Mouse (Mus musculus) cerebellum, postnatal 36 days (tissue): ENCODE results near the gene Ssb.
A peak's percentile ranks its signal among the peaks of the same experiment; 100 is the strongest.
"Not testable (repeated sequence)": the region's sequence is repeated elsewhere in the genome, so short reads cannot be mapped to it uniquely, and the experiment has no call there.

Source experiments
- DNase-seq, 2 experiments: peaks; one replicate each; pipeline ENCODE4 v3.0.0; 2021 to 2022; ENCODE audit warnings: mixed read lengths in 2 of 2

Gene Ssb

DNA sequence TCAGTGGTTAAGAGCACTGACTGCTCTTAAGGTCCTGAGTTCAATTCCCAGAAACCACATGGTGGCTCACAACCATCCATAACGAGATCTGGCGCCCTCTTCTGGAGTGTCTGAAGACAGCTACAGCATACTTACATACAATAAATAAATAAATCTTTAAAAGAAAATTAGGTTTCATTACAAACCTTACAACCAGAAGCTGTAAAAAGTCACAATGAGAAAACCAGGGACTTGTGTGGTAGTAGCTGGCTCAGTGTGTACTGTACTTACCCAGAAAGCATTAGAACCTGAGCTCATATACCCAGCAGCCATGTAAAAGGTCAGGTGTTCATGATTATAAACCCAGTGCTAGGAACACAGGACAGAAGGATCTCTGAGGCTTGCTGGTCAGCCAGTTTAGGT is 22.6 kb downstream of the Ssb start:
- DNase-seq = no peak

DNA sequence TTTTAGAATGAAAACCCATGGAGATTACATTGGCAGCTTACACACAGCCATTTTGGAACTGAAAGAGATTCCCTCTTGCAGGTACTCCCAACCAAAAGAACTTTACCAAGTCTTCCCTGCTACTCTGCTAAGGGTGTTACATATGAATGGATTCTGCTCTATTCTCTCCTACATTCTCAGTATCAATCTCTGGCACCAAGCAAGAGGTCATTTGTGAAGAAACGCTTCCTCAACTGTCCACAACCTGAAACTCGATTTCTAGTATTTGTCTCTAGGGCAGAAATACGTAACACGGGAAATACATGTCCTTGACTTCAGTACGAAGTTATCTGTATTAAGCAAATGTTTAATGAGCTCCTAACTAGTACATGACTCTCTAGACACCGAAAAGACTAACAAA is 23.2 kb downstream of the Ssb start:
- DNase-seq = no peak

DNA sequence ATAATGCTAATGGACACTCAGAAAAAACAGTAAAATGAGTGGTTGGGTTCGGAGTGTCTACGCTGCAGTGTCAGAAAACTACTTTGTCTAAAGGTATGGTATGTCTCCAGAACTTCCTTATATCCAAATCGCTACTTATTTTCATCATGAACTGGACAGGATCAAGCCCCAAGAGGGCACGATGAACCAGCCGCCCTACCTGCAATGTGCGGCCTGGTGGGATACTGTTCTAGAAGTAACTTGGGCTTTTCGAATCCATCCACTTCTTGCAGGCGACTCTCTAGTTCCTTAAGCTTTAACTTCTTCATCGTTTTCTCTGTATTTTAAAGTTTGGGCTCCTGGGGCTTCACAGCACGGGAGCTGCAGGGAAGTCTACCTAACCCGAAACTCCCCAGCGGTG is 23.7 kb downstream of the Ssb start:
- no peak for DNase-seq

DNA sequence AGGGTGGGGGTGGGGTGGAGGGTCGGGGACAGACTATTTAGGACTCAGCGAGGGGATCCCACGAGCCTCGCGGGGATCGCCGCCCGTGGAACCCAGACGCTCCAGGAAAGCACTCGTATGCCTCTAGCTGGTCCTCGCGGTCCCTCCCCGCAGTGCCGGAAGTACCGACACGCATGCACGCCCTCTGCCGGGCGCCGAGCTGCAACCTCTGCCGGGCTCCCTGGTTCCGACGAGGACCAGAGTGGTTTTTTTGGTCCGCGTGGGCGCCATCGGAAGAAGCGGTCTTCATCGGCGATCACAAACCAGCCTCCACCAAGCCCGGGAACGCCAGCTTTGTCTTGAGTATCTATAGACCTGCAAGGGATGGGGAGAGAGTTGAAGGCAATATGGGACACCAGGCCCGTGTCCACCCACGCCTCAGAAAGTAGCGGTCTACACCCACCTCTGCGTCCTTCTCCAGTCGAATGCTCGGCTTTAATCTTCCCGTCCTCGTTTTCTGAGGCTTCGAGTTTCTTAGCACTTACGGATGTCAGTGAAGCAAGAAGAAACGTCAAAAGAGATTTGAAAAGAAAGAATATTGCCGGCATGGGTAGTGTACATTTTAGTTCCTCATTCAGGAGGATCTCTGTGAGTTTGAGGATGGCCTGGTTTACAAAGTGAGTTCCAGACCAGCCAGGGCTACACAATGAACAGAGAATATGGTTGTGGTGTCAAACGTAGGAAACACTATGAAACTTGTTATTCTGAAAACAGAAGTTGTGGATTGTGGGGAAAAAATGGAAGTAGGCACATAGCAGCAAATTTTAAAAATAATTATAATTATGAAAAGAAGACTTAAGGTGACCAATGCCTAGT is 24.3 kb downstream of the Ssb start, which contains the start of gene Mettl5:
TSS of gene Mettl5 (minus strand) at position 165 of the 855 bp plus-strand sequence.
- peak; percentile 86 to 87 for DNase-seq

DNA sequence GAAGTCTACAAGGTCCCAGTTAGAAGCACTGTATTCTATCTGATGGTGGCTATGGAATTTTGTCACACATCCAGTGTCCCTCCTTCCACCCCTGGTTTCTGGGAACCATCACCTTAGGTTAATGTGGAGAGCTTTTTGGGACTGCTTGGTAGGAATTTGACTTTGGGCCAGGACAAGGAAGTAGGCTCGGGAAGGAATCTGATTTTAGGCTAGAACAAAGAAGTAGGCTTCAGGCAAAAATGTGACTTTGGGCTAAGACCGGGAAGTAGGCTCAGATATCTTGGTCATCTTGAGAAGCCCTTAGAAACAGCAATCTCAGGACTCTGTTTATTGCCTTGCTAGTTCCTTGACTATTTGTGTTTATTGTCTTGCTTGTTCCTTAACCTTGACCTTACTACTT is 27.6 kb downstream of the Ssb start:
- no peak for DNase-seq

DNA sequence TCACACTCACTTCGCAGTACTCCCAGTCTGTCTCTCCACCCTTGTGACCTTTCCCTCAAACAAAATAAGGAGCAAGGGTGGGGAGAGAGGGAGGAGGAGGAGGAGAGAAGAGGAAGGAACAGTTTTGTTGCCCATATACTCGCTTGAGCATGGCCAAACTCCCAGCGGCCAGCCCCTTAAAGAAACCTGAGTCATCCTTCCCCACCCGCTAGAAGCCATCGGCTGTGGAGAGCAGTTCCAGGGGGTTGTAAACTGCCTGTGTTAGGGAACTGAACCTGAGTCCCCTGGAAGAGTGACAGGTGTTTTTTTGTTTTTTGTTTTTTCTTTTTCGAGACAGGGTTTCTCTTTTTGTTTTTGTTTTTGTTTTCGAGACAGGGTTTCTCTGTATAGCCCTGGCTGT is 29.5 kb downstream of the Ssb start:
- DNase-seq = no peak

DNA sequence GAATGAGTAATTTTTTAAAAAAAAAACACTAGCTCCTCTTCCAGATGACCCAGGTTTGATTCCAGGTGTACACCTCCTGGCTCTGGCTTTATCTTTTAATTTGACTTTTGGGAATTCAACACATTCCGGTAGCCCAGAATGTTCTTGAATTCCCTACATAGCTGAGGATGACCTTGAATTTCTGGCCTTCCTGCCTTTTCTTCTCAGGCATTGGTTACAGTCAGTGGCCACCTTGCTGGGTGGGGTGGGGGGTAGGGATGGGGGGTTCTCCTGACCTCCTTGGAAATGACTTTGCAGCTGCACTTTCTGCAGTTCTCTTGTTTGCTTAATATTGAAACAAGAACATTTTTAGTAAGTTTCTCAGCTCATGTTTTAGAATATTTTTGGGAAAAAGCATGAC is 31.8 kb downstream of the Ssb start:
- DNase-seq = no peak

DNA sequence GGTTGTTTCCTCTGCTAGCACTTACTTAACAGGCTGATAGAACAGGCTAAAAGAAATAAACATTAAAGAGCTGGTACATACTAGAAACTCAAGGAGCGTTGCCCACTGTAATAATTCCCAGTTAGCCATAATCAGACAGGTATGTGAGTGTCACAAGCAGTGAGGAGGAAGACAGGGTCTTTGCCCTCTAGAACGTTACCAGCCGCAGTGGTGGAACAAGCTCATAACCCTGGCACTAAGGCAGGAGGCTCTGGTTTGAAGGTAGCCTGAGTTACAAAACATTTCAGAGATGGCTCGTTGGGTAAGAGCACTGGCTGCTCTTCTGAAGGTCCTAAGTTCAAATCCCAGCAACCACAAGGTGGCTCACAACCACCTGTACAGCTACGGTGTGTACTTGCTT is 32.5 kb downstream of the Ssb start:
- DNase-seq = no peak

DNA sequence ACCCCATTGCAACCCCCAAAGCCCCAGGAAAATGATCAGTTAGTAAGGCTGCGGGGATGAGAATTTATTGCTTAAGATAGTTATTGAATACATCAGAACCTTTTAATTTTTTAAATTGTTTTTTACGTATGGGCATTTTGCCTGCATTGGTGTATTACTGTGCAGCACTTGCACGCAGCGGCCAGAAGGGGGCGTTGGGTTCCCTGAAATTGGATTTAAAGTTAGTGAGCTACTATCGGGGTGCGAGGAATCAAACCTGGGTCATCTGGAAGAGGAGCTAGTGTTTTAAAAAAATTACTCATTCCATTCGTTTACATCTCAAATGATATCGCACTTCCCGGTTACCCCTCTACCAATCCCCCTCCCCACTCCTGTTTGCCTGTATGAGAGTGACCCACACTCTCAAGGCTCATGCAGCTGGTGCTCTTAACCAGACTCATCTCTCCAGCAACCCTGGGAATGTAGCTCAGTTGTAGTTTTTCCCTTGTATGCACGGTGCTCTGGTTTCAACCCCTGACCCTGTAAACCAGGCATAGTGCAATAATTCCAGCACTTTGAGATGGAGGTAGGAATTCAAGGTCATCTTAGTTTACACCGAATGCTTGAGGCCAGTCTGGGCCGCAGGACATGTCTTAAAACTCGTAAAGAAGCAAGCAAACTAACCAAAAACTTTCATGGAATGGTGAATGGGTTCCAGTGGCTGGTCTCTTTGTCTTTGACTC is 34.3 kb downstream of the Ssb start:
- DNase-seq = no peak

DNA sequence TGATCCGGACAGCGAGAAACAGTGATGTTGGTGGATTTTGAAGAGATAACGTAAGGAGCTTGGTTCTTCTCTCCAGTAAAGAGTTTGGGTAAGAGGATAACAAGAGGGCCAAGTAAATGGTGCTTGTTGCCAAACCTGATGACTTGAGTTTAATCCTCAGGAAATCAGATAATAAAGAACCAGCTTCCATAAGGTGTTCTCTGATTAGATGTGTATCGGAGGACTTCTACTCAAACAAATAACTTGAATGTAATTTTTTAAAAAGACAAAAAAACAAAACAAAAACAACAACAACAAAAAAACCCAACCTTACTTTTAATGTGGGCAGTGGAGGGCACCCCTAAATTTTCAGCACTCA is 34.8 kb downstream of the Ssb start:
- DNase-seq = no peak

DNA sequence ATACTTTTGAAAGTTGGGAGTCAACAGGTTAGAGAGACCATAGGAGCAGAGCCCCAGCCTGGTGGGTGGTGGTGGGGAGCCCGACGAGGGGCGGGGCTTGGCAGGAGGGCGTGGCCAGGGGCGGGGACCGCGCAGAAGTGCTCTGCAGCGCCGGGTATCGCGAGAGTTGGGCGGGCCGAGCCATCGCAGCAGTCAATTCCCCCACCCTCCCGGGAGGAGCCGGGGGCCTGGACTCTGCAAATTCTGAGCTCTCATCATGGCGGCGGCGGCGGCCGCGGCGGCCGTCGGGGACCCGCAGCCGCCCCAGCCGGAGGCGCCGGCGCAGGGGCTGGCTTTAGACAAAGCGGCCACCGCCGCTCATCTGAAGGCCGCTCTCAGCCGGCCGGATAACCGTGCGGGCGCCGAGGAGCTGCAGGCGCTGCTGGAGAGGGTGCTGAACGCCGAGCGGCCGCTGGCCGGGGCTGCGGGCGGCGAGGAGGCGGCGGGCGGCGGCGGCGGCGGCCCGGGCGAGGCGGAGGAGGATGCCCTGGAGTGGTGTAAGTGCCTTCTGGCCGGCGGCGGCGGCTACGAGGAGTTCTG is 35.8 kb downstream of the Ssb start, which contains the start of gene Ubr3:
TSS of gene Ubr3 (plus strand) at position 208 of the 579 bp plus-strand sequence.
- peak; percentile 96 to 99 for DNase-seq

DNA sequence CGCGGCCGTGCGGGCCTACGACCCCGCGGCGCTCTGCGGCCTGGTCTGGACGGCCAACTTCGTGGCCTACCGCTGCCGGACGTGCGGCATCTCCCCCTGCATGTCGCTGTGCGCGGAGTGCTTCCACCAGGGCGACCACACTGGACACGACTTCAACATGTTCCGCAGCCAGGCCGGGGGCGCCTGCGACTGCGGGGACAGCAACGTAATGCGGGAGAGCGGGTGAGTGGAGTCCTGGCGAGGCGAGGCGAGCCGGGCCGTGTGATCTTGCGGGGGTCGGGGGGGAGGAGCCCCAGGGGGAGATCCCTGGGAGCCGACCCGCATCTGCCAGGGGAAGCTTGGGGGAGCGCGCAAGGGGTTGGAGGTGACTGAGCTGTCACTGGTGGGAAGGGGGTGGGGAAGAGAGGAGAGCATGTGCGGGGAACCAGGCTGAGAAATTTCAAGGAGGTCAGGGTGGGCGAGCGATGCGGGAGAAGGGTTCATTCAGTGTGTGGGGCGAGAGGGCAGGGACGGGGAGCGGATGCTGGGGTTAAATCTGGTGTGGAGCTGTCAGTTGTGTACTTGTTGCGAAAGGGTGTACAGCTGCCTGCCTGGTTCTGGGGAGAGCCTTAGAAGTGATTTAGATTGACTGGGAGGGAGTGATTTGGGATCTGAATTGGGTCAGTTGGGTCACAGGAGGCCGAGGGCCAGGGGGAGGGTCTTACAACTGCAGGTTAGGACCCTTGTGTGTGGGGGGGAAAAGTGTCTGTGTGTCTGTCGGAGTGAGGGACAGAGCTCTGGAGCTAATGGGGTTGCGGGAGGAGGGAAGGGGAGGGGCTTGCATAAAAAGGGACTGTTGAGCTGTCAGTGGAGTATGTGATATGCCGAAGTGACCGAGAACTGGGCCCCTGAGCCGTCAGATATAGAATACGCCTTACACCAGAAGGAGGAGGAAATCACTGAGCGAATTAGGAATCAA is 36.5 kb downstream of the Ssb start:
- DNase-seq = peak; percentile 41 to 43

DNA sequence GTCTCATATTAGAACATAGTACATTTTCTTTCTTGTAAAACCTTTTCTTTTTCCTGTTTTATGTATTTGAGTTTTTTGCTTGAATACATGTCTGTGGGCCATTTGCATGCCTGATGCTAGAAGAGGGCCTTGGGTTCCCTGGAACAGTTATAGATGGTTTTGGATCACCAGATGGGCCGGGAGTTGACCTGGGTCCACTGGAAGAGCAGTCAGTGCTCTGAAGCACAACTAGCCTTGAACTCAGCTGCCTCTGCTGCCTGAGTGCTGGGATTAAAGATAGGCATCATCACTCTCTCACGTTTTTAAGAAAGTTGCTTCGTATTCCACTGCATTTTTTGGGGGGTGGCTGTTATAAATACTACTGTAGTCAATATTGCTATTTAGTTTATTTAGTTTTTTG is 42.2 kb downstream of the Ssb start:
- no peak for DNase-seq

DNA sequence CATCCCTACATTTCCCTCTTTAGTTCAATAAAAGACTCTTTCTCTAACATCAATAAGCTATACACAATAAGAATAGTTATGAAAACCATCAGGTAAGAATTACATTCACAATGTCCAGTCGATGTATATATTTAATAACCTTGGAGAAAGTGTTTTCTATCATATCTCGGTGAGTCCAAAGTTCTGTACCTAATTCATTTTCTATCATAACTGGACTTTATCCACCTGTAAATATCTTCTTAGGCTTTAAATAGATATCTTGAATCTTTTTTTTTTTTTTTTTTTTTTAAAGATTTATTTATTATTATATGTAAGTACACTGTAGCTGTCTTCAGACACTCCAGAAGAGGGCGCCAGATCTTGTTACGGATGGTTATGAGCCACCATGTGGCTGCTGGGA is 46.0 kb downstream of the Ssb start:
- not testable (repeated sequence) for DNase-seq

DNA sequence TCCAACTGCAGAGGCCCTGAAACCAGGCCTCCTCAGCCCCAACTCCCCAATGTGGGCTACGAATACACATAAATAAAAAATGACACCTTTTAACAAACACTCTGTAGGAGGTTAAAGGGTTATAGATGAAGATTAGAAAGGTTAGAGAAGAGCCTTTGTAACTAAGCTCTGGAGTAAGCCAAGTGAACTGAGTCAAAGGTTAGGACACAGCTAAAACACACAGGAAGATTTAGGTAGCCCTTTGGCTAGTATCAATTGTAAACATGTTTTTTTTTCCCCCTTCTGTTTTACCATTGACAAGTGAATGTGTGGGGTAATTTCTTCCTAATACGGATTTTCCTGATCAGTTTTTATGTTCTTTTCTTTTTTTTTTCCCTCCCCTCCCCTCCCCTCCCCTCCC is 51.4 kb downstream of the Ssb start:
- DNase-seq = no peak

DNA sequence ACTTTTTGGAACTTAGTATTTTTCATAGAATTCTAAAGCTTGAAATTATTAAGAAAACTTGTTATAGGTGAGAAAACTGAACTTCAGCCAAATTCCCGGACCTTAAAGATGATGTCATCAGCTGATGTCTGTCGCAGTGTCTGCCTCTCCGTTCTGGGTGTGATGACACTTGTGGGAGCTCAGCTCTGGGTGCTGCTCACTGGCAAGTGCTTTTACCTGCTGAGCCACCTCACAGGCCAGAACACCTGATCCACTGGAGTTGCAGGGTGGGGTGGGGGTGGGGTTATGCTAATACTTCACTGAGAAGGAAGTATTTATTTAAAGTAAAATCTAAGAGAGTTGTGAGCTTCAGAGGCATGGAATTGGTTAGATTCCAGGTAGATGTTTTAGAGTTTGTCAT is 55.9 kb downstream of the Ssb start:
- DNase-seq = no peak
